Mouse (Mus musculus) left cerebral cortex, adult 9 months (tissue): ENCODE measurements around the gene Rassf6.
A peak's percentile ranks its signal among the peaks of the same experiment; 100 is the strongest.

Experiments used
- DNase-seq, 2 experiments: peaks; one replicate each; pipeline ENCODE4 v3.0.0; 2022; ENCODE audit warnings: low spot score in 2 of 2

Rassf6 gene

DNA sequence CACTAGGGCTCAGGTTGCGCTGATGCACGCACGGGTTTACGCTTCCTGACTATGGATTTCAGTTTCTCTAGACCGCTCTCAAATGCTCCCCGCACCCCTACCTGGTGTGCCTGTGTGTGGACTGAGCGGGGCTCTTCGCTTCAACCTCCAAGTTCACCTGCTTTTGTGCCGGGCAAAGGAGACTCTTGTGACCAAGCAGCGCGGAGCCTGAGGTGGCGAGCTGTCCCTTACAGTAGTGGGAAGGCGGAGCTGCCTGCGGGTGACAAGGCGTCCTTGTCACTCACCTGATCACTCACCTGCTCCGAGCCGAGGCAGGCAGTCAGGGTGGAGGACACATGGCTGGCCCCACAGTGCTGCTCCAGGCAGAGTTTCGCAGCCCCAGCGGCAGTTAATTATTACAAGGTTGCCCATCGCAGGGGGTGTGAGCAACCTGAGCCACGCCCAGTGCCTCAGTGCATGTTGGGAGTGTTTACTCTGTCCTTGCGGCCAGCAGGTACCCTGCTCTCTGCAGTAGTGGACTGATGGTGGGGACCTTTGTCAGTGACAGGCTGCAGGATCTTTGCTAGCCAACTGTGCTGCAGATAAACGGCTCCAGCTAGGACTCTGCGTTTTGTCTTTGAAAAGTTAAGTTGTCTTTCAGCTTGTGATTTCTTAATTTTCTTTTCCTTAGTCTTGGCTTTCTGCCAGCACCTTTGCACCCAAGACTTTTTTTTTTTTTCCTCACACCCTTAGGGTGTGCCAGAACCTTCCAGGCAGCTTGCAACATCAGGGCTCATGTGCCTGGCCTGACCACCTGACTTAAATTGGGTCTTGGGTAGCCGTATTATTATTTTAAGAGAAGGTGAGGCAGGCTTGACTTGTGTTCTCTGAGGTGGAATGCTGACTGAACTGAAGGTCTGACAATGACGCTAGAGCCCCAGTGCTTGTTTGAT is at the start of gene Rassf6:
Rassf6 (minus strand) TSS at position 372 of the 932 bp plus-strand sequence.
- DNase-seq: no peak

GRCm38 (mm10) chr5:90689426-90690128 is 49.1 kb upstream of the Rassf6 start:
- no peak for DNase-seq

GRCm38 (mm10) chr5:90687913-90688312 is 47.5 kb upstream of the Rassf6 start:
- no peak for DNase-seq

DNA sequence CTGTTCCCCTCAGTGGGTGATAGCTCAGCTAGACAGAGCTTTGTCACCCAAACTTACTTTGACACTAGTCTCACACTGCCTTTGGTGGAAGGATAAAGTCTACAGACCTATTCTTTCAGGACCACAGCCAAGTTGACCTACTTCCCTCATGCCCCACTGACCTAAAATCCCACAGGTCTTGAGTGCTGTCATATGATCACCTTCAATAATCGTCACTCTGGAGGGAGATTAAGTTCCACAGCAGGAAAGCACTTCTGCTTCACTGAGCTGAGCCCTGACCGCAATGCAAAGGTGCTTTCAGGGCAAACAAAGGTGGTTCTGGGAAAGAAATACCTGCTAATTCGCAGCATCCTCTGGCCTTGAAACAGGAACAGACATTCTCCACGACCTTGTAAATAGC is 44.5 kb upstream of the Rassf6 start:
- no peak for DNase-seq

DNA sequence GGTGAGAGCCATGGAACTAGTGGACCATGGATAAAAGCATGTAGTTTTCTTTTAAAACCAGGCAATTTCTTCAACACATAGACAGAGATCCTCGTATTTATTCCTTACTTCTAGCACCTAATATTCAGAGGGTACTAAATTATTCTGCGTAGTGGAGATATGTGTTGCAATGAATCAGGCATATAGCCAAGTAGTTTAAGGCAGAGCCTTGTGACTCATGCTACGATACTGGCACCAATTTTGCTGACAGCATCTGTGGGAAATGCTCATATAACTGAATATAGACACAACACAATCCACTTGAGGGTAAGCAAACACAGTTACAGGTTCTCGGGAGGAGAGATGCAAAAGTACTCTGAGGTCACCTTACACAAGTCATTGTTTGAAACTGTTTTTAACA is 41.4 kb upstream of the Rassf6 start:
- no peak for DNase-seq

DNA sequence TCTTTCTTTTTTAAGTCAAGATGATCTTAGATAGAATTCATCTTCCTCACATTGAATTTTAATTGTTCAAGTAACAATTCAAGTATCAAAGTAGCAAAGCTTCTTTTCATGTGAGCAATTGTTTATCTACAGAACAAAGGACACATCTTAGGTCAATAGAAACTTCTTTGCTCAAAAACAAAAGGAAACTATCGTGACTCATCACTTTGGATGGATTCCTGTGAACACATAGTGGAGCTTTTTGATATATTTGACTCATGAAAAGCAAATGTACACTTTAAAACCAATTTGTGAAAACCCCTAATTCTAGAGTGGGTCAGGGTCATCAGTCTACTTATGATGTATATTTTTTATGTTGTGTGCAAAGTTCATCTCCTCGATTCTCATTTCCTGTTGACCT is 37.1 kb upstream of the Rassf6 start:
- no peak for DNase-seq

DNA sequence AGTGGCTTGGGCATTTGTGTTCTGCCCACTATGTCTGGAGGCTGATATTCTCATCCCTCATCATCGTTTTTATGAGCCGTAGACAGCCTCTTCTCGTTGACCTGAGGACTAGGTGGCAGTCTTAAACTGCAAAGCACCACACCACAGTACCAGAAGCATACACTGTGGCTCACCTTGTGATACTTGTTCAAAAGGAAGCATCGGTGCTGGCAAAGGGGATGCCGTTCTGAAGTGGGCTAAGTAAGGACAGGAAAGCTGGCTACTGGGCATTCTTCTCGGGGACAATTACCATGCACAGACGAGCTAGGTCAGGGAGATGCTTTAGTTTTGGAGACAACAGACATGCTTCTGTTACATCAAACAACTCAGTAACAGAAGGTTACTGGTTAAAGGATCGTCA is 21.4 kb upstream of the Rassf6 start:
- DNase-seq: no peak

GRCm38 (mm10) chr5:90661436-90661835 is 21.0 kb upstream of the Rassf6 start:
- DNase-seq: peak in 1 of 2 experiments; percentile 58

DNA sequence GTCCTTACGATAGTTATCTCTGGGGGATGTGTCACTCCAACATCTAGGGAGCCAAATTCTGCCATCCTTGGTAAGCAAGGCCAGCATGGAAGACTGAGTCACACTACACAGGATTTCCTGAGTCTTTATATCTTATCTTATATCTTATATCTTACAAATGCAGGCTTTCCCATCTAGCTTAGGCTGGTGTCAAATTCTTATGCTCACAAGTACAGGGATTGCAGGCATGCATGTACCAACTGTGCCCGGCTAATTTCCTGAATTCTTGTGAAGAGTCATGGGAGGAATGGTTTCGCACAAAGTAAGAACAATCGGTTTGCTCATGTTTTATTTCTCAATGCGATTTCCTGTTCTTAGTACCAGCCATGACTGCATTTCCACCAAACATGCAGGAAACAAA is 20.0 kb upstream of the Rassf6 start:
- DNase-seq: no peak

DNA sequence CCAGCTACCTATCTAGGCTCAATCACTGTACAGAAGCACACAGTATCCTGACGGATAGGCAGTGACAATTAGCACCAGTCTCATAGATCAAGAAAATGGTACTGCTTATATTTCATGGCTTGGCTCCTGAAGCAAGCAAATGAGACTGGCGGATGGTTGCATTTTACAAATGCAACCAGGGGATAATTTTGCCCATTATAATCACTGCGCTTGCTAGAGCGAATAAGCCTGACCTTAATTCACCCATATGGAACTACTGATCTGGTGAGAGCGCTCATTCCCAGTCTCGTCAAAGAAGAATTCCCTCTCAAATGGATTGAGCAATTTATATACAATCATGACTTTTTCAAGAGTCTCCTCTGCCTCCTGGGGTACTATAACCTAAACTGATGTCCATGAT is 16.2 kb upstream of the Rassf6 start:
- DNase-seq: no peak

GRCm38 (mm10) chr5:90655891-90656290 is 15.4 kb upstream of the Rassf6 start:
- DNase-seq: no peak

GRCm38 (mm10) chr5:90654798-90655197 is 14.3 kb upstream of the Rassf6 start:
- DNase-seq: no peak

DNA sequence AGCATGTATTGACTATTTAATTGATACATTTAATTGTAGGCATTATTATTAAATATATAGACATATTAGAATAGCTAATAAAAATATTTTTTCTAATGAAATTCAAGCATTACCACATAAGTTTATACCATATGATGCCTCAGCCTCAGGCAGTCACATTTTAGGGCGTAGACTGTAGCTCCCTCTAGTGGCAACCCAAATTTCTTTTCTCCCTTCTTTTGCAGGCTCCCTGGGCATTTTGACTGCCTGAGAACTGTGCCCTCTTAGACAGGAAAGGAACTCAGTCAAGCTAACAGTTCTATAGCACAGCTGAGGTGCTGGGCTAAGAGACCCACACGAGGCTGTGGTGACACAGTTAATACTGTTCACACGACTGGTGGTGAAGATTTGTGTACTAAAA is 12.3 kb upstream of the Rassf6 start:
- DNase-seq: peak in 1 of 2 experiments; percentile 80

GRCm38 (mm10) chr5:90650466-90651150 is 10.2 kb upstream of the Rassf6 start:
- DNase-seq: no peak

GRCm38 (mm10) chr5:90647473-90647872 is 7.0 kb upstream of the Rassf6 start:
- no peak for DNase-seq

- no peak for DNase-seq
These were observed 5.9 kb upstream of the Rassf6 start for GRCm38 (mm10) chr5:90646398-90646797.

GRCm38 (mm10) chr5:90645579-90645978 is 5.1 kb upstream of the Rassf6 start:
- no peak for DNase-seq

- no peak for DNase-seq
These were observed 757 bp upstream of the Rassf6 start for GRCm38 (mm10) chr5:90641218-90641610.

GRCm38 (mm10) chr5:90634885-90635284 is 5.6 kb downstream of the Rassf6 start:
- no peak for DNase-seq

DNA sequence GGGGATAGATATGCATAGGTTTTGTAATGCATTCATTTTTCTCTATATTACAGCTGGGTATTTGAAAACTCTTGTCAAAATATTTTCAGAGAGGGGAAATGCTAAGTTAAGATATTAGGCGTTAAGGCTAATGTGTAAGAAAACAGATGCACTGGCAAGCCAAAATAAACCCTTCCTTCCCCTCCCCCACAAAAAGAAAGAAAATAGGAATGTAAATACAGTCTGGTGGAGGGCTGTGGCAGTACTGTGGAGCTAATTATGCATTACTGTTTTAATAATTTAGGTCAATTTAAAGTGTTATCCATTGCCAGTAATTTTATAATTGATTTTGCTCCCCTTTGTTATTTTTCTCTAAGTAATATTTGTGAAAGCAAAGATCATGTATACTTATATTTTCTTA is 11.9 kb downstream of the Rassf6 start:
- no peak for DNase-seq

DNA sequence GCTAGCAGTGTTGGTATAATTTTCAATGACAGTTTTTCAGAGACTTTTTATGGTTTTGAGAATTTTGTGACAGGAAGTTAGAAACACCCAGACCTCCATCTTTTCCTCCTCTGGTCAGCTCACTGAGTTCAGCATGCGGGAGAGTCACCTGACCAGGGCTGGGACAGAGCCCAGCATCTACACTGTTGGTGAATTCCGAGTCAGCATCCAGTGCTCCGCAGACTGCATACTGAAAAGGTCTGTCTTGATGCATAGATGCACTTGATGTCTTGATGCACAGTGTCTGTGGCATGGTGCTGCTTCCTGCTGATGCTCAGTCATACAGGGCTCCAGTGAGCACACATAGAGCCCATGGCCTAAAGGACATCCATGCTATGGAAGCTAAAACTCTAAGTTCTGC is 12.4 kb downstream of the Rassf6 start:
- no peak for DNase-seq

DNA sequence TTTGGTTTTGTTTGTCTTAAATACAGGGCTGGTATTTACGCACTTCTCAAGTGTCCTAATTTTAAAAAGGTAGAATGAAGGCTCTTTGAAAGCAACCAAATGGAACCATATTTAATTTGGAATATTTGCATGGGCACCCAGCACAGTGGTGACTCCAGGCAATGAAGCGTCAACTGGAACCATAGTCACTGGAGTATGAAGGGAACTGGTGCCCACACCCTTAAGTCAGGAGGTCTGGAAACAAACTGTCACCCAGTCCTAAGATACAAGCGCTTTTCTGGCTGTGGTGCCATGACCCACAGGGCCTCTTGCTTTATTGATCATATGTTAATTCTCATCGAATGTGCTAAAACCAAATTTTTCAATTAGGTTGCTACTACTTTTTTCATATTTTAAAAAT is 13.0 kb downstream of the Rassf6 start:
- DNase-seq: no peak
